Mouse (Mus musculus) thymus, postnatal 36 days (tissue): ENCODE measurements at regions not wholly inside any gene's neighbourhood (a gene's known extent, or its start where the extent isn't known, plus 50 kb on each side); places are given as distances from the start of the nearest gene placed in this dataset.

ENCODE experiments used
- DNase-seq, 2 experiments: peaks; one replicate each; pipeline ENCODE4 v3.0.0; 2022; ENCODE audit warnings: mixed read lengths in 2 of 2

DNA sequence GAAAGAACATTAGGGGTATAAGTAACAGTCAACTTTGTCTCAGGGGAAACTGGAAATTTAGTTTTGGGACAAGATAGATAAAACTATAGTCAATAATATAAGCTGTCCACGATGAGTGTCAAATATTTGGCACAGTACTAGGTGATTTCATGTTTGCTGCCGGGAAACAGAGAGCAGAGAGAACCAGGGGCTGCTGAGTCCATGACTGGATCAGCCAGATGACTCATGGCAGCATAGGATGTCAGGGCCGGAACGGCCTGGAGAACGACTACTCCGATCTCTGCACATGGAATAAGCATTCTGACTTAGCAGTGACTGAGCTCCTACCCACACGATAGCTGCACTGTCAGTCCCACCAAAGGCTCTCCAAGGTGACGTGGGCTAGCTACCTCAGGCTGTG lies 197.6 kb upstream of the Bmper start:
- DNase-seq, result no peak

DNA sequence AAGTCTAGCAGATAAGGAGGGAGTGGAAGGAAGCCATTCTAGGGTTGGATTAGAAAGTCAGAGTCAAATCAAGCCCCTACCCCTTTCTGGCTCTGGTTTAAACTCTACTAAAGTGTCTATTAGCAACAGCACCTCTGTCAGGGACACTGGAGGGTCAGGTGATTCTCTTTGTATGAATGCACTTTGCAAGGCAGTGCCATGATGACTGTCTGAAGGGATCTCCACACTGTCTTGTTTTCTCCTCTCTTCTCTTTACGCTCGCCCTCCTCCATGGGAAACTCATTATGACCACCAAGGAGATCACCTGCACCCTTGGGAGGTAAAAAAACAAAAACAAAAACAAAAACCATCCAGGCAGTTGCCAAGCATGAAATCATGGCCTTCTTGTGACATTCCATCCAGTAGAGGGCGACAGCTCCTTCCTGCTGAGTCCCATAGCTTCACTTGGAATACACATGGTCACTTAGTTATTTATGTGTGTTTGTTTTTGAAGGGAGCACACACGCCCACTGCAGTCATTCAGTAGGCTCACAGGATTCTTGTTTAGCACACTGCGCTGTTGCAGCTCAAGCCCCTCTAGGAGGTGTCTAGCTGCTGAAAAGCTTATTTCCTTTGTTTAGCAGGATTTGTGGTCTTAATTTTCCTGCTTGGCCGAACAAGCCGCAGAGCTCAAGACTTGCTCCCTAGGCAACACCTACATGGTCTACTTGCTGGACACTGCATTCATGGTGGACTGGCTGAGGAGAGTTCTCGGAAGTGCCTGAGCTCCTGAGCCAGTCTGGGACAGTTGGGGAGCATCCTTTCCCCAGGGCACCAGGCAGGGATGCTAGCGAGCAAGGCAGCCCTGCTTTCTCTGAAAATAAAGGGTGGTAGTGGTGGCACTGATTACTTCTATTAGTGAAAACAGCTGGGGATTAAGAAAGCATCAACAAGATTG lies 195.2 kb upstream of the Bmper start:
- DNase-seq, result peak in 1 of 2 experiments; percentile 15

DNA sequence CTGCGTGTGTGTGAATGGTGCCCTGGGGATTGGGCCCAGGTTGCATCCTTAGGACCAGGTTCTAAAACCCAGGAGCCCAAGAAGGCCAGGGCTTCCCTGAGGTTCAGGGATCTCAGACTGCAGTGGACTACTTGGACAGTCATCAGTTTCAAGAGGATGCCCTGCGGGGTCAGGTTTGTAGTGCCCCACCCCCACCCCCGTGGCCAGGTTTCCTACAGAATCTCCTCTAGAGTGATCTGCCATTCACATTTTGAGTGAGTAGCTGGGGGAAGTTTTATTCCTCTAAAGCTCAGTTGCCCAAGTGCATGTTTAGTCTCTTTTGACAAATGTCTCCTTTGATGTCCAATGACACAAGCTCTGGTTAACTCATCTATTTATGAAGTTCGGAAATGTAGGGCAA lies 193.5 kb upstream of the Bmper start:
- no peak for DNase-seq

DNA sequence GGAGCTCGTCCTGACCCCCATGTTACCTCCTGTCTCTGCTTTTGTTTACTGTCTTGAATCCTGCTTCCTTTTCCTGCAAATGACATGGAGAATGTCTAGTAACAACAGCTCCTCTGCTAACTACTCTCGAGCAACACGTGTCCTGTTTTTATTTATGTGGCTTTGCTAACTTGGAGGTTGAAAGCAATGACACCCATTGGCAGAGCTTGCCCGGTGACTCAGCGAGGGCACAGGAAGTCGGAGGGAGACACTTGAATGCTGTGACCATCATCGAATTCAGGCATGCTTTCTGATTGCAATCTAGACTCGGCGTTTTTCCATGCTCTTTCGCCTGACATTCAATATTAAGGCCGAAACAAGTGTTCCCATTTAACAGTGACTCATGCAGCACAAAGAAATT lies 192.7 kb upstream of the Bmper start:
- DNase-seq, result no peak

DNA sequence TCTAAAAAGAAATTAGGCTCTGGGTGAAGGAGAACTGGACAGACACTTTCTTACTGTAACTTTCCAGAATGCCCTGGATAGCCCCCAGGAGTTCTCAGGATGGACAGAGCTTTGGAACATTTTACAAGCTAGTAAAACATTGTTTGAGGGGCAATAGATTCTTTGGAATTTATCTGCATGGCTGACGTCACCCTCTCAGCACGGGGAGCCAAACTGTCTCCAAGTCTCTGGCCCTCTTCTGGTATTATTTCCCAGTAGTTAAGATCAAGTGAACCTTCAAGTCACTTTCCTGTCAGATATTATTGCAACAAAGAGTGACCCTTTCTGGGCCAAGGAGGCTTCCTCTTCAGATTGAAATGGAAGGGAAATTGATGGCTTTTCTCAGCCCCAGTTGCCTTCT lies 192.3 kb upstream of the Bmper start:
- no peak for DNase-seq

DNA sequence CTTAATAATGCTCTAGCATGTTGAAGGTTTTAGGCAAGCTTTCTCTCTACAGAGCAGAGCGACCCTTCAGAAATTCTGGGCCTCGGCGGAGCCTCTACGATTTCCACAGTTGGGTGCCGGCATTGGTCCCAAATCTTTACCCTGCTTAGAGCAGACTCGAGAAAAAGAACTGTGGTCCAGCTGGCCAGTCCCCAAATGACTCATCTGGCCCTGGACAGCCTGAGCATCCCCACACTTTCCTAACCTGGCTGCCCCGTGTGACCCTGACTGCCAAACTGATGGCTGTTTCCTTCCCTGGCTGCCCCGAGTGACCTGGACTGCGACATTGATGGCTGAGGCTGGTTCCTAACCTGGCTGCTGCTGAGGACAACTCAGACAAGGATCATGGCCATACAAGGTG lies 191.0 kb upstream of the Bmper start:
- no peak for DNase-seq

DNA sequence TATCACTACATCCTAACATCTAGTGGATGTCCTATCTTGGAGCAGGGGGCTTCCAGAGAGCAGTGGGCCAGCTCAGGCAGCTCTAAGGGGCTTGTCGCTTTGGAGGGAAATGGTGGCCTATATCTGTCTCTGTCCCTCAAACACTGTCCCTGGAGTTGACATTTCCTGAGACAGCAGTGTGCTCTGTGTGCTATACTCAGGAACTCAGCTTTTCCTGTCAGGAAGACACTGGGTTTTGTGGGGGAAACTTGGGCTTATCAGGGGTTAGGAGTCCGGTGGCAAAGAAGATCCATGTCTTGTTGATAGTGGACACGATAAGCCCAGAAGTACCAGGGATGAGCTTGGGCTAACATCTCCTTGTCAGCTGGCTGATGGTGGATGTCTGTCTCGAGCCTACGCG lies 187.6 kb upstream of the Bmper start:
- no peak for DNase-seq

DNA sequence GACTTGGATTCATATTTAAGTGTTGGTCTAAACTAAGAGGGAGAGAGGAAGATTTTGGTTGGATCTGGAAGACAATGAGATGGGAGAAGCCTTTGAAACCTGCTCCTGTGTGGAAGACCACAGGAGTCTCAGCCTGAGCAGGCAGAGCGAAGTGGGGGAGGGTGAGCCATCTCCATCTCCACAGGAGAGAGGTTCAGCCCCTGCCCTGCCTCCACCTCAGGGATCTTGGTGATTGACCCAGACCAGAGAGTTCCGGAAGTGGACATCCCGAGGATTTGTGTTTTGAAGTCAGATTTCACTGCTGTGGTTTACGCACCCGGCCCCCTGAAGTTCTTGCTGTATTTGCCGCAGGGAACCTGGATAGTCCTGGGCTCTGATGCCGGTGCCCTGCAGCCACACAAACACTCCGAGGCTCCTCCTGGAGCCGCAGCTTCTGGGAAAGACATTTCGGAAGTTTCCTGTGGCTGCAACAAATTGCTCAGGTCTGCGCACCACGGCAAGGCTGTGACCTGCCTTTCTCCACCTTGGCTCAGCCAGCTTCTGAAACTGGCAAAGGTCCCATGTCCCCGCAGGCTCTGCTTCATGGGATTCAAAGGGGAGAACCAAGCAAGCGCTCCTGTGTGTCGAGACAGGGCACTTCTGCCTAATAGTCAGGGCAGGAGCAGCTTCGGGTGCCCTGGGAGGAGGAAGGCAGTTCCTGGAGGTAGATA lies 186.8 kb upstream of the Bmper start:
- no peak for DNase-seq

DNA sequence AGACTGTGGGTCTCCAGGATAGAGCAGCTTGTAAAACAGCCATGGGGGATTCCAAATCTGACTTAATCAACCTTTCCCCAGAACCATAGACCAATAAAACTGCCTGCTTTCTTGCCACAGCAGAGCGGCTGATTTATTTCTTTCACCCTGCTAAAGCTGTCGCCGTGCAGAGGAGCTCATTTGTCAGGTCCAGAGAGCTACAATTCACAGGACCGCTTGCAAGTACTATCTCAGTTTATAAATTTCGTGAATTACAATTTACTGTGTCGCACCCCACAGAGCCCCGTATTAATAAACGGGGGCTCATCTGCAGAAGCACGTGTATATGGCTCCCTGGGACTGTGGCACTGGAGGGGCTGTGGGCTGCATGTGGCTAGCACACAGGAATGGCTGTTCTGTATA lies 185.4 kb upstream of the Bmper start:
- DNase-seq, result no peak

DNA sequence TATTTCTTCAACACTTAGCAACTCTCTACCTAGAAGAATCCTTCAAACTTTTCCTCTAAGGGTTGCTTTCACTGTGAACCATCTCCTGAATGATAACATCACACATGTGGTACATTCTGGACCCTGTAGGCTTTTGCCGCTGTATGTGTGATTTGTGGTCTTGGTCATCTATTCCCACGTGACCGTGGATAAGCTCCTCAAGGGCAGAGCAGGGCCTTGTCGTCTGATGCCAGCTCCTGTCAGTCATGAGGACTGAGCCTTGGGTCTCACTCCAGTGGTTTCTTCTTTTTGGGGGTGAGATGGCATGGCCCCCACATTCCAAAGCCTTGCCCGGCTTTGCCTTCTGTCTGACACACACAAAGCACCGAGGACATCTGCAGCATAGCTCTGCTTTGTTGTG lies 183.3 kb upstream of the Bmper start:
- no peak for DNase-seq

DNA sequence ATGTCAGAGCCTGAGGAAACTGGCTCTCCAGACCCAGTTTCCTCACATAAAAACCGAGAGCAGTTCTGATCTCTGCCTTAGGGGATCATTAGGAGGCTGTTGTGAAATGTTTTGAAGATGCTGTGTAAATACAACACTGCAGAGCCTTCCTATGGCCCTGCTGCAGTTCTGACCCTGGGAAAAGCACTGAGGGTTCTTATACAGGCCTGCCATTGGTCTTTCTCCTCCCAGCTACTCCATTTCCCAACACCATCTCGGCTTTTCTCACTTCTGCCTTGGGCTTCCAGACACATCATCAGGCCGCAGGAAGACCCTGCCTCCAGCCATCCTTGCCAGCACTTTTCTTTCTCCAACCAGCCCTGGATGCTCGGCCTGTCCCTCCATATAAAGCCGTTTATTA lies 181.9 kb upstream of the Bmper start:
- no peak for DNase-seq

DNA sequence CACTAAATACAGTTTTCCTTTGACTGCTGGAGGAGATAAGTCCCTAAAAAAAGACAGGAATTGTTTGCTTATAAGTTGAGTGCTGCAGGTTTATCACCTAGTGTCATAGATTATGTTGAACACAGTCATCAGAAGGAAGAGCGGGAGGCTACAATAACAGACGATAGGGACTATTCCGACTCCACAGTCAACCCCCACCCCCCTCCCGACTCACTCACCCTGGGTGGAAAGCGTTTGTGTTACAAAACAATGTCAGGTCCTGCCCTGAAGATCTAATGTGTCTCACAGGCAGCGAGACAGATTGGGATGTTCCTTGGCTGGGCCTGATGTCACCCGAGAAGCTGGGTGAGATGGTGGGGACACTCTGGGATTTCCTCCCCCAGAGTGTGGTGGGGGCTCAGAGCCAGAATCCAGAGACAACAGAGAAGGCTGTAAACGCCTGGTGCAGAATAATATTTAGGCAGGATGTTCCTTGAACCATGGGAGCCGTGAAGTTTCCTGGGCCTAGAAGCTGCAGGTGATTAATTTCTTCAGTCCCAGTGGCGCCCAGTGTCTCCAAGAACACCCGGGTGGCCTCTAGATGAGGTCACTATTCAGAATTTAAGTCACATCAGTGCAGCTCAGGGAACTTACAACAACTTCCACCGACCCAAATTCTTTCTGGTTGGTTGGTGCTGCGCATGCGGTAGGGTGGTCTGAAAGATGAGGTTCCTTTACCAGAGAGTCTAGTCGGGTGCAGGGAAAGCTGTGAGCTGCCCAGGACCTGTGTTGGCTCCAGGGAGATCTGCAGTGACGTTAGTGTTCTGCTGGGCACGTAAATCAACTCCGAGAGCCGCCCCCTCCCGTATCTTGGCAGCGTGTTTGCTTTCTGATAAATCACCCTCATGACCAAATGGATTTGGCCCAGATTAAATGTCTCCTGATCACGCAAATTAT lies 181.1 kb upstream of the Bmper start:
- DNase-seq, result no peak

DNA sequence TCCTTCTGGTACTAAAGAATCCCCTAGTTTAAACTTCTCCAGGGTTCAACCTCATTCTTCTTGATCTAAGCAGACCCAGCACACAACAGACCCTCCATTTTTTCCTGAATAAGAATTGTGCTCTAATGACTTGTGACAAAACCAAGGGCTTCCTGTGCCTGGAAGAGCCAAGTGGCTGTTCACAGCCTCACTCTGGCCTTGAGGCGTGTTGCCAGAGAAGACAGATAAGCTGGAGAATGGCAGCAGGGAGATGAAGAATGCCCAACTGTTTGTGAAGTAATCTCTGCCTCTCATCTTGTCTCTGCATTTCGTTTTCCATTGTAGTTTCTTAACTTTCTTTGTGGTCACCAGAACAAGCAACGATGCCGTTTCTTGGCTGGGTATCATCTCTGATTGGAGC lies 179.9 kb upstream of the Bmper start:
- DNase-seq, result no peak

DNA sequence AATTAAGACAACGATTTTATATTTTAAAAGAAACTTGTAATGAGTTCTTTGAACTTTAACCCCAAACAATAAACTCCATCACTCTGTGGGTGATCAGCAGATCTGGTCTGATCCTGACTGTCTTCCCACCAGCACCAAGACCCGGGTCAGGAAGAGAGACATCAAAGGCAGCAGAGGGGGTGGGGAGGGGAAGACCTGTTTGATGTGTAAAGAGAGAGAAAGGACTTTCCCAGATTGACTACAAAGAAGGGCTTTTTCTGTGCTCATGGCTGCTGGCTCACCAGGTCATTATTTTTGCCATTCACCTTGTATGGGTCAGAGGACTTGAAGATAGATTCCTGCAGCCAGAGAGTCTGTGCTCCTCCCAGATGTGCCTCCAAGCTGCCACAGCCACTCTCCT lies 177.4 kb upstream of the Bmper start:
- no peak for DNase-seq

DNA sequence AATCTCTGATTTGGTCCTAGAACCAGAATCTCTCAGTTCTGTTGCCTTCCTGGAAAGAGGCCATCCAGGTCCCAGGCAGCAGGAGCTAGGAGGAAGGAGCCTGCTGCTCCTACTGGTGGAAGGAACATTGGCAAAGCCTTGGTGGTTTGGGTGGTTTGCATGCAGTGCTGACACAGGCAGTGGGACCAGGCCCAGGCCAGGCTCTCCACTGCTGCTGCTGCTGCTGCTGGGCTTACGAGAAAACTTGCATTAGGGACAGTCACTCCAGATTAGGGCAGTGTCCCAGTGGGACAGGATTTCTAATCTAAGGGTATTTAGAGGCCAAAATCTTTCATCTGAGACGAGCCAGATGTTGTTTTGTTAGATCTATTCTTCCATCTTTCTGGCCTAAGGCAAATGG lies 172.1 kb upstream of the Bmper start:
- DNase-seq, result no peak

DNA sequence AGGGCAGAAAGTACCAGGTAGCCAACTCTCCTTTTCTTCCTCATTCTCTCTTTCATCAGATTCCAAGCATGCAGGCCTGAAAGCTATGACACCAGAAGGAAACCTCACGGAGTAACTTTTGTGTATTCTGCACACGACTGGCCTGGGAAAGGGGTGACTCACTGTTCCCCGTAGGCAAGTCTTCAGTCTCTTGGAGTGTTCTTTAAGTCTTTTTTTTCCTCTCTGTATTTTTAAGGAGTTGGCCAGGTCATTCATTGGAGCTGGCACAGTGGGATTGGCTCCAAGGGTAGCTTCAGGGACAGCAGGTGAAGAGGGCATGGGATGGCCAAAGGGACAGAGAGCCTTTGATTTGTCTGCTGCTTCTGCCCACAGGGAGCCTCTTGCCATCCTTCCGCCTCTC lies 163.3 kb upstream of the Bmper start:
- DNase-seq, result no peak

DNA sequence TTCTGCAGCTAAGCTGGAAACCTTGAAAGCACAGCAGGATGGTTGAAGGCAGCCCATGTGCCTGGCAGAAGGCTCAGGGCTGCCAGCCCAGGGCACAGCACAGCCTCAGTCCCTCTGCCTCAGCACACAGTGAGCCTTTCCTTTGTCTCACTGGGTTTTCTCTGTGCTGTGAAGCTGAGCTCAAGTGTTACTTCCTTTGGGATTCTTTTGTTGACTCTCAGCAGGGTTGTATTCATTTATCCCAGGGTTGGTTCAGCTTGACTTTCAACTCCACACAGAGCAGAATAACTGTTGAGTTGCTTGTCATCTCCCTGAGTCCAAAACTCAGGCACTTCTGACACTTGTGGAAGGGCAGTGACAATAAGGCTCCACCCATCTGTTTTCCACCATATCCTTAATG lies 162.3 kb upstream of the Bmper start:
- no peak for DNase-seq

DNA sequence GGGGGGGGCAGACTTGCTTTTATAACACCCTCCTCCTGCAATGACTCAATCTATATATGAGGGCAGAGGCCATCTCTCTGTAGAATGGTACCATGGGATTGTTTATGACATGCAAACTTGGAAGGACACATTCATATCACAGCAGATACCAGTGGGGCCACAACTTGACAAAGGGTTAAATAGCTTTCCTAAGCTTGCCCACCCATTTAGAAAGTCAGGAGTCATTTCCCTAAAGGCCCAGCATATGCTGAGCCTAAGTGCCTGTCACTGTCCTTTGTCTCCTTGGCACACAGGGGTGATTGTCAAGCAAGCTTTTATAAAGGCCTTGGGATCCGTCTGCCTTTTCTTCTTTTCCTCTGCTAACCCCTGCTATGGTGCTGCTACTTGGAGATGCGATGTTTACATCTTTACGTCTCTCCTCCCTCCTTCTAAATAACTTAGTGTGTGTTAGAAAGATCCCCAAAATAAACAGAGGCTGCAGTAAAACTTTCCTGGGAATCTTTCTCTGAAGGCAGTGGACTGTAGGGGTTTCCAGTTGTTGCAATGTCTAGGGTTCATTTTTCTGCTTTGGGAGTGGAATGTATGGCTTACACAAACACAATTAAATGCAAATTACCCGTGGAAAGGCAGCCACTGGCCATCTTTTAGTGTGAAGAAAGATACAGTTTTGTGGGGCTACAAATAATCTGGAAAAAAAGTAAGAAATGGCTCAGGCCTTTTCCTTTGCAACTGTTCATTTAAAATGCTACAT lies 161.5 kb upstream of the Bmper start:
- DNase-seq, result no peak

DNA sequence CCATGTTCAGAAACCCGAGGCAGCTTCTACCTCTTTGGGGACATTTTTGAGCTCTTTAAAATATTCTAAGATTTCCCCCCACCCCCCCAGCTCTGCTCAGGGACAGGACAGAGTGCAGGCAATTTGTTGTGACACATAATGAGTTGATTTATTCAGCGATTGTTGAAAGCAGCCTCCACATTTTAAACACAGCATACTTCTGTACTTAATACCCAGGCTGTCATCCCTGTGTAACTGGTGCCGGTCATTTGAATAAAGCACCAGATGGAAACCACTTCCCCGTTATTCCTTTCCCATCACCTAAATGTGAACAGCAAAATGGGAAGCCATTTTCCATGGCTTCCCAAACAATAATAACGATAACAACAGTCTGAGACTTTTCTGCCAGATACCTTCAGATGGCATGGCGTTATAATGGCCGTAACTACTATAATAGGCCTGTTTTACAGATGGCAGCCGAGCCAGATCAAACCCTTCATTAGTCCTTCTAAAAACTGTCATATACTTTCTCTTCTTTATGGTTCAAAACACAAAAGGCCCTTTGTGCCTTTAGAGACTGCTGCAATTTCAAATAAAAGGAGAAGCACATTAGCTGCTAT lies 160.7 kb upstream of the Bmper start:
- no peak for DNase-seq

DNA sequence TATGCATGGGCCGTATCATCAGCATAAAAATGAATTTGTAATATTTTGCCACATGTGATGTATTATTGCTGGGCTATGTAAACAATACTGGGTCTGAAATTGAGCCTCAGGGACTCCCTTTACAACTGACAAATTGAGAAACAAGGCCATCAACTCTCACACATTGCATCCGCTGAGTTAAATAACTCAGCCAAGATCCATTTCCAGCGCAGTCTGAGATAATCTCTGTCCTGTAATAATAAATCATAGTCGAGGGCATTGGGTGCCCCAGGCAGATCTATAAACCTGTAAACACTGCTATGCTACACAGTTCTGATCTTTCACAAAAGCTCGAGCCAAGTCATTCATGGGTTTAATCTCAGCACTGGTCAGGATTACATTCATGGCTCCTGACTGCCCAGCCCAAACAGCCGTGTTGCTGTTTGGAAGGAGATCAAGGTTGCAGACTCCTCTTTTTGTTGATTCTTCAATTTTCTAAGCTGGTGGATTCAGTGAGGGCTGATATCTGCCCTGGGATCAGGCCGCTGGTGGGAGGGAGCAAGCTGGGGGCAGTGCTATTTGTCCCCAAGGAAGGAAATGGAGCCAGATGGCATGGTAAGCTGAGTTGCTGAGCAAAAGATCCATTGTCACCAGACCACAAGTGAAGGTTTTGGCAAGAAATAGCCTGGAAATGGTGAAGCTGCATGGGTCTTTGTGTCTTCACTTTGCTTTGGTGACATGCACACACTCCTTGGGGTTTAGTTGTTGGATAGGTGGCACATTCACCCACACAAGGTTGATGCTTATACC lies 160.0 kb upstream of the Bmper start:
- DNase-seq, result no peak

DNA sequence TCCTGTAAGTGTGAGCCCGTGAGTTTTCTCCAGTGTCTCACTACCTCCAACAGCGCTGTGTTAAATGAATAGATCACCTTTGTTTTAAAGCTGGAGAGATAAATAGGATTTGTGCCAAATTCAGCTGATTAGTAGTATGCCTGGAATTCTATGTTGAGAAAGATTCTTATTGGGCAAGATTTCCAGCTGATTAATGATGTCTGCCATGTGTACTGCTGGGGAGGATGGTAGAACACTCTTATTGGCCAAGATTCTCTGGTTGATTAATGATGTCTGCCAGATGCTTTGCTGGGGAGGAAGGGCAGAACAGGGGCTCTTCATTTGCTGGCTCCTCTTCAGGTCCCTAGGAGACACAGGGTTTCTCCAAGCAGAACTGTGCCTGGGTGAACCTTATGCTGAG lies 158.9 kb upstream of the Bmper start:
- DNase-seq, result no peak
